In genomic region chr10:96397931-96398561, GRCm38 (mm10) we compare ENCODE assay signal across 10 mouse cellular contexts.
DNase-seq lines count a peak whose midpoint lies in the region; ATAC-seq and TF ChIP-seq lines count a peak whose summit lies in the region.
"Had no signal": no experiment of that assay in that cellular context is flagged by ENCODE, and none has a peak within 500 bp of the region (broad histone marks: within the 10 kb centered on the region; RNA-seq: fewer than 3 reads in every experiment).

No protein-coding gene starts in this region.

- H3K4me1 ChIP-seq in limb, embryonic 14.5 days (ENCODE audit: control insufficient read depth, insufficient read depth, low read length): peaks cover 13% of the 10 kb centered on the region; the same call in 1 of the 2 replicates

- TF ChIP-seq POLR2A in limb, embryonic 14.5 days (IDR thresholded peaks at IDR 0.05; ENCODE audit: borderline replicate concordance, extremely low read depth, insufficient read depth, insufficient read length): no peak

- H3K27me3 ChIP-seq in limb, embryonic 14.5 days (ENCODE audit: control insufficient read depth, insufficient read depth, low read length): no peaks in the 10 kb centered on the region

- H3K36me3 ChIP-seq in limb, embryonic 14.5 days (ENCODE audit: control insufficient read depth, insufficient read depth, low read length): no peaks in the 10 kb centered on the region

- WGBS in limb, embryonic 14.5 days: 45% methylated on average over 13 of the region's 13 CpGs

- ATAC-seq in limb, embryonic 14.5 days (ENCODE audit: low FRiP score, low read depth): no peak

- no peaks in the 10 kb centered on the region for H3K9me3 ChIP-seq in limb, embryonic 14.5 days (ENCODE audit: control insufficient read depth, low read length)

- no peak overlapping the region for H3K9ac ChIP-seq in limb, embryonic 14.5 days (ENCODE audit: low read depth, low read length, severe bottlenecking)

- H3K27ac ChIP-seq in limb, embryonic 14.5 days (replicated peaks; ENCODE audit: low read depth, low read length): peak overlapping the region; percentile 22; the same call in 1 of the 2 replicates
- H3K27ac ChIP-seq: macrophage had no signal

- no peak overlapping the region for H3K4me3 ChIP-seq in limb, embryonic 14.5 days (replicated peaks; ENCODE audit: low read length)

- peak; percentile 9 for DNase-seq in right cerebral cortex, adult 18-20 months
- DNase-seq in right cerebral cortex, postnatal 14 days: no peak
- DNase-seq in gonadal fat pad, adult 2 months (ENCODE audit: low read depth): peak; percentile 52
- peak; percentile 40 for DNase-seq in limb, embryonic 14.5 days (ENCODE audit: low spot score)
- DNase-seq in testis, postnatal 10 days (ENCODE audit: low spot score): no peak
- DNase-seq in adrenal gland, postnatal 14 days: no peak
- DNase-seq in B cell, adult 2 months: no peak
- DNase-seq: retina, postnatal 1 day; thymus, postnatal 4 days had no signal

- H3K4me2 ChIP-seq in limb, embryonic 14.5 days (replicated peaks; ENCODE audit: low read depth, low read length, severe bottlenecking): peak overlapping the region; percentile 22; the same call in 1 of the 2 replicates

Comparison
In these comparisons a context has a peak if more than half of its experiments do, and no peak if none do; other contexts are left out.
1. DNase-seq: peak in right cerebral cortex, adult 18-20 months (single experiment), gonadal fat pad, adult 2 months (single experiment) and limb, embryonic 14.5 days (single experiment); none in right cerebral cortex, postnatal 14 days (single experiment), testis, postnatal 10 days (single experiment), adrenal gland, postnatal 14 days (single experiment) and B cell, adult 2 months (0 of 2).